Mouse (Mus musculus): Measurements from ENCODE around the gene Dnmt1.

Dnmt1 gene

GRCm38 (mm10) chr9:20976961-20977689 lies 17.4 kb upstream of the Dnmt1 start:
- no peak for DNase-seq (ENCODE audit: extremely low read depth, low read depth, low spot score)

- no peak for DNase-seq (ENCODE audit: extremely low read depth, low read depth, low spot score)
Measured at GRCm38 (mm10) chr9:20976216-20976960, 16.7 kb upstream of the Dnmt1 start, which contains the start of gene S1pr2. TSS of gene S1pr2 (minus strand) at chr9:20976781.

- DNase-seq (ENCODE audit: extremely low read depth, low read depth, low spot score), result no peak
Measured at GRCm38 (mm10) chr9:20975431-20976215, 15.9 kb upstream of the Dnmt1 start.

GRCm38 (mm10) chr9:20973682-20974075 lies 14.0 kb upstream of the Dnmt1 start:
- no peak for DNase-seq (ENCODE audit: extremely low read depth, low read depth, low spot score)

- no peak for DNase-seq (ENCODE audit: extremely low read depth, low read depth, low spot score)
Measured at GRCm38 (mm10) chr9:20973001-20973681, 13.5 kb upstream of the Dnmt1 start.

GRCm38 (mm10) chr9:20972141-20972992 lies 12.7 kb upstream of the Dnmt1 start:
- no peak for DNase-seq (ENCODE audit: extremely low read depth, low read depth, low spot score)

- no peak for DNase-seq (ENCODE audit: extremely low read depth, low read depth, low spot score)
Measured at GRCm38 (mm10) chr9:20971751-20972140, 12.1 kb upstream of the Dnmt1 start.

GRCm38 (mm10) chr9:20966747-20967146 lies 7.1 kb upstream of the Dnmt1 start:
- DNase-seq (ENCODE audit: extremely low read depth, low read depth, low spot score), result no peak

- no peak for DNase-seq (ENCODE audit: extremely low read depth, low read depth, low spot score)
Measured at GRCm38 (mm10) chr9:20966008-20966407, 6.3 kb upstream of the Dnmt1 start.

GRCm38 (mm10) chr9:20965606-20966005 lies 5.9 kb upstream of the Dnmt1 start:
- no peak for DNase-seq (ENCODE audit: extremely low read depth, low read depth, low spot score)

GRCm38 (mm10) chr9:20961557-20961956 lies 1.9 kb upstream of the Dnmt1 start:
- no peak for DNase-seq (ENCODE audit: extremely low read depth, low read depth, low spot score)

GRCm38 (mm10) chr9:20956989-20957388 lies 2.7 kb downstream of the Dnmt1 start:
- DNase-seq (ENCODE audit: extremely low read depth, low read depth, low spot score), result no peak

- peak; percentile 54 for DNase-seq (ENCODE audit: extremely low read depth, low read depth, low spot score)
Measured at GRCm38 (mm10) chr9:20952520-20953227, 7.0 kb downstream of the Dnmt1 start.

- no peak for DNase-seq (ENCODE audit: extremely low read depth, low read depth, low spot score)
Measured at GRCm38 (mm10) chr9:20951966-20952519, 7.6 kb downstream of the Dnmt1 start.

- DNase-seq (ENCODE audit: extremely low read depth, low read depth, low spot score), result no peak
Measured at GRCm38 (mm10) chr9:20951441-20951840, 8.2 kb downstream of the Dnmt1 start.

- DNase-seq (ENCODE audit: extremely low read depth, low read depth, low spot score), result no peak
Measured at GRCm38 (mm10) chr9:20950419-20950818, 9.3 kb downstream of the Dnmt1 start.

GRCm38 (mm10) chr9:20946066-20946880 lies 13.4 kb downstream of the Dnmt1 start:
- no peak for DNase-seq (ENCODE audit: extremely low read depth, low read depth, low spot score)

- DNase-seq (ENCODE audit: extremely low read depth, low read depth, low spot score), result no peak
Measured at GRCm38 (mm10) chr9:20944697-20945370, 14.9 kb downstream of the Dnmt1 start.
